Mouse (Mus musculus): ENCODE results near the gene Nfia. TPM values are rescaled to one million over a fixed set of nuclear protein-coding genes. Genes with fewer than 3 reads are reported as not detected.

Gene Nfia
- polyA plus RNA-seq, 1 experiment from 2014 or later = 54.3 TPM

DNA sequence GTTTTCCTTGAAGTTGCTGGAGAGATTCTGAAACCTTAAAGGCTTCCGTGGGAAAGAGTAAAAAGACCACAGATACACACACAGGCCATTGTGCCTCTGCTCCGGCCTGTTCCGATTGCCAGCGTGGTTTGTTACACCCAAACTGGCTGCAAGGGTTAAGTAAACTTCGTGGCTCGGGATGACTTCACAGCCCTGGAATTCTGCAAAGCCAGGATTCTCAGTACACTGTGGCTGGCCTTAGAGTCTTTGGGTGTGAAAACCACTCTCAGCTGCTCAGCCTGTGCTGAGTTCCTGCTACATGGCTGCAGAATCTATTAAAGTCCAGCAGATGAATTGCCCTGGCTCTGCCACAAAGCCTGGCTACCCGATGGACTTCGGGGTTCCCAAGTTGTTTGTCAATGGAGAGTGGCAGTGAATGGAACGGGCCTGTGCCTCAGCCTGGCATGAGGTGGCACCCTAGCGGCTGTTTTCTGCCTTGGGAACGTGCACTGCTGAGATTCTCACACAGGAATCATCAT, 231.6 kb downstream of the Nfia start:
- Histone ChIP-seq H3K9ac (ENCODE audit: low read length) (peak overlapping the region; percentile 65), H3K4me3 (ENCODE audit: control insufficient read depth in 1 of 2, insufficient read depth in 1 of 2, low read depth in 1 of 2, low read length in 2 of 2) (0 out of 4 replicates have a peak overlapping the region, but pooled peaks of 1 of the 2 experiments have one; percentile 3), H3K27me3 (ENCODE audit: control insufficient read depth, insufficient read depth, low read length) (no peaks in the 10 kb centered on the region), H3K36me3 (ENCODE audit: control insufficient read depth, insufficient read depth, low read length) (peaks cover 13% of the 10 kb centered on the region), H3K4me2 (ENCODE audit: low read length) (peak overlapping the region; percentile 48), H3K4me1 (ENCODE audit: control insufficient read depth in 2 of 2, insufficient read depth in 2 of 2, low read length in 2 of 2) (peaks cover 17 to 52% of the 10 kb centered on the region in 2 experiments), H3K27ac (replicated peaks in 1 of 2; ENCODE audit: control insufficient read depth in 1 of 2, insufficient read depth in 1 of 2, low read depth in 2 of 2, low read length in 2 of 2) (peak overlapping the region; percentile 96), H3K9me3 (ENCODE audit: control insufficient read depth, low read length) (no peaks in the 10 kb centered on the region)
- WGBS = 2% methylated on average over 11 of the region's 11 CpGs
- peak; percentile 80 for ATAC-seq (ENCODE audit: insufficient number of reproducible peaks, insufficient read depth, low FRiP score, low read depth)

DNA sequence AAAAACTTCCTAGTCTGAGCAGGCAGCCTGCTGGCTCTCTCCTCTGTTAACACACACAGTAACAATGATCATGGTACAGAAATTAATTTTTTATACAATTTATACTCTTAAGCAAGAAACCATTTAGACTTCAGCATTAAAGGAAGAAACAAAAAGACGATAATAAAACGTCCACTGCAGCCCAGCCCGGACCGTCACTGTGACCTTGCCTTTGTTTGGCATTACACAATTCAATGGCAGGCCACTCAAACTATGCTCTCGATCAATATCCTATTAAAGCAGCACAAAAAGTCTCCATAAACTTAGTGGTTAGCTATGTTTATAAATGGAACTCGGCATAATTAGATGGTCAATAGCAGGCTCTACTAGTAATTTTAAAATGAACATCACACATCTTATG, 232.5 kb downstream of the Nfia start:
- Histone ChIP-seq H3K27ac (replicated peaks in 1 of 2; ENCODE audit: control insufficient read depth in 1 of 2, insufficient read depth in 1 of 2, low read depth in 2 of 2, low read length in 2 of 2) (peak overlapping the region; percentile 96), H3K4me2 (ENCODE audit: low read length) (no peak overlapping the region), H3K4me3 (ENCODE audit: control insufficient read depth in 1 of 2, insufficient read depth in 1 of 2, low read depth in 1 of 2, low read length in 2 of 2) (no peak overlapping the region), H3K36me3 (ENCODE audit: control insufficient read depth, insufficient read depth, low read length) (peaks cover 13% of the 10 kb centered on the region), H3K4me1 (ENCODE audit: control insufficient read depth in 2 of 2, insufficient read depth in 2 of 2, low read length in 2 of 2) (peaks cover 19 to 58% of the 10 kb centered on the region in 2 experiments), H3K27me3 (ENCODE audit: control insufficient read depth, insufficient read depth, low read length) (no peaks in the 10 kb centered on the region), H3K9ac (ENCODE audit: low read length) (peak overlapping the region; percentile 65), H3K9me3 (ENCODE audit: control insufficient read depth, low read length) (no peaks in the 10 kb centered on the region)
- ATAC-seq (ENCODE audit: insufficient number of reproducible peaks, insufficient read depth, low FRiP score, low read depth) = no peak
- 85% methylated on average over 6 of the region's 6 CpGs for WGBS

DNA sequence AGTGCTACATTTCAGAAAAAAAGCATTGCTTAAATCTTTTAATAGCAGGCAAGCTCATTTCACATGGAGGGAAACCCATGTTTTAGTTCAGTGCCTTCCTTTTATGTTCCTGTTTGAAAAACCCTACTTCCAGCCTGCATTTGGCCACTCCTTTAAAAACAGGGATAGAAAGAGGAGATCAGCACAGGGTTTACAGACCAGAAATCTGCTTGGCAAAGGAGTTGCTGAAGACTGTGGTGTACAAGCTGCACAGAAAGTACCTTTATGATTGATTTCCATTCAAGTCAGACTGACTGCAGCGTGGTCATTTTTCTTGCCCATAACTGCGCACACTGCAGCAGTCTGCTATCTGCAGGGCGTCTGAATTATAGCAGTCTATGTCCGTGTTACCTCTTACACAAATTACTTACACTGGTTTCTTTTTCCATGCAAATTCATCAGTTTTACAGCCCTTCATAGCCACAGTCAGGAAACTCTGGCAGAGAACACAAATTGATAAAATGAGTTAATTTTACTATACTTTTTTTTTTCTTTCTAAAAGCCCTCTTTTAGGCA, 236.4 kb downstream of the Nfia start:
- Histone ChIP-seq H3K4me3 (ENCODE audit: control insufficient read depth in 1 of 2, insufficient read depth in 1 of 2, low read depth in 1 of 2, low read length in 2 of 2) (no peak overlapping the region), H3K9me3 (ENCODE audit: control insufficient read depth, low read length) (no peaks in the 10 kb centered on the region), H3K27ac (replicated peaks in 1 of 2; ENCODE audit: control insufficient read depth in 1 of 2, insufficient read depth in 1 of 2, low read depth in 2 of 2, low read length in 2 of 2) (peak overlapping the region; percentile 24 to 62), H3K36me3 (ENCODE audit: control insufficient read depth, insufficient read depth, low read length) (peaks cover 11% of the 10 kb centered on the region), H3K4me1 (ENCODE audit: control insufficient read depth in 2 of 2, insufficient read depth in 2 of 2, low read length in 2 of 2) (peaks cover 6 to 30% of the 10 kb centered on the region in 2 experiments), H3K9ac (ENCODE audit: low read length) (peak overlapping the region; percentile 10), H3K27me3 (ENCODE audit: control insufficient read depth, insufficient read depth, low read length) (no peaks in the 10 kb centered on the region), H3K4me2 (ENCODE audit: low read length) (no peak overlapping the region)
- ATAC-seq (ENCODE audit: insufficient number of reproducible peaks, insufficient read depth, low FRiP score, low read depth) = no peak
- WGBS = 73% methylated on average over 4 of the region's 4 CpGs

DNA sequence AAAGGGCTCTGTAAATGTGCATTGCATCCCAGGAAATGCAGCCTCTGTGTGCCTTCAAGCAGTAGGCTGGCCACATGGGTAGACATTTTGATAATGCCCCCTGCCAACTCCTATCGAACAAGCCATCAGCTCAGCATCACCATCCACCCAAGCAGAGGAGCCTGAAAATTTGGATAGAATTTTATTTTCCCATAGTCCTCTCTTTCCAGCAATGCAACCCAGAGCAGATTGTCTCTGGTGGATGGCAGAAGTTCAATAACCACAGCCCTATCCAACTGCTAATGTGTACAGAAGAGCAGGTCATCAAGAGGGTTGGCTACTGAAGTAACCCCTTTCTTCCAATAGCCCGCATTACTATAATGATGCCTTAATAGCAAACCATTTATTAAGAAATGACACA, 237.4 kb downstream of the Nfia start:
- Histone ChIP-seq H3K4me3 (ENCODE audit: control insufficient read depth in 1 of 2, insufficient read depth in 1 of 2, low read depth in 1 of 2, low read length in 2 of 2) (no peak overlapping the region), H3K27ac (replicated peaks in 1 of 2; ENCODE audit: control insufficient read depth in 1 of 2, insufficient read depth in 1 of 2, low read depth in 2 of 2, low read length in 2 of 2) (peak overlapping the region in 1 of 2 experiments; percentile 50; a peak in 1 of 4 replicates), H3K36me3 (ENCODE audit: control insufficient read depth, insufficient read depth, low read length) (peaks cover 22% of the 10 kb centered on the region), H3K27me3 (ENCODE audit: control insufficient read depth, insufficient read depth, low read length) (no peaks in the 10 kb centered on the region), H3K4me2 (ENCODE audit: low read length) (no peak overlapping the region), H3K9me3 (ENCODE audit: control insufficient read depth, low read length) (no peaks in the 10 kb centered on the region), H3K9ac (ENCODE audit: low read length) (no peak overlapping the region), H3K4me1 (ENCODE audit: control insufficient read depth in 2 of 2, insufficient read depth in 2 of 2, low read length in 2 of 2) (peaks cover 2 to 19% of the 10 kb centered on the region in 2 experiments; a peak in 3 of 4 replicates)
- 88% methylated on average over 2 of the region's 2 CpGs for WGBS
- ATAC-seq (ENCODE audit: insufficient number of reproducible peaks, insufficient read depth, low FRiP score, low read depth) = no peak

DNA sequence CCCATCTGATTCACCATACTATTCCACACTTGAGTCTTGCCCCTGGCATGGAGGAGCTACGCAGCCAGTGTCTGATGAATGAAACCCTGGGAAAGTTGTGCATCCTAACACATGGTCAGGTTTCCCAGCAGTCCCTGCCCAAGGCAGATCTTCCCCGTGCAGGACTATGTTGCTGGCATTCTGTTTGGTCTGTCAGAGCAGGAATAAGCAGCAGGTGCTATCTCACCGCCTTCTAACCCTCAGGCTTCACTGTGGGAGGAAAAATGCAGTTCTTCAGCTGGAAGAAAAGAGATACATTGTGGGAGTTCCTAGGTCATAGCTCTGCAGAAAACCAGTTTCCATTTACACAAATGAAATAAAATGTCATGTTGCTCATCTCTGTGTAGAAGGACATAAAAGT, 247.3 kb downstream of the Nfia start:
- Histone ChIP-seq H3K4me1 (ENCODE audit: control insufficient read depth in 2 of 2, insufficient read depth in 2 of 2, low read length in 2 of 2) (no peaks in the 10 kb centered on the region), H3K9ac (ENCODE audit: low read length) (no peak overlapping the region), H3K4me3 (ENCODE audit: control insufficient read depth in 1 of 2, insufficient read depth in 1 of 2, low read depth in 1 of 2, low read length in 2 of 2) (no peak overlapping the region), H3K9me3 (ENCODE audit: control insufficient read depth, low read length) (no peaks in the 10 kb centered on the region), H3K27ac (replicated peaks in 1 of 2; ENCODE audit: control insufficient read depth in 1 of 2, insufficient read depth in 1 of 2, low read depth in 2 of 2, low read length in 2 of 2) (no peak overlapping the region), H3K27me3 (ENCODE audit: control insufficient read depth, insufficient read depth, low read length) (no peaks in the 10 kb centered on the region), H3K36me3 (ENCODE audit: control insufficient read depth, insufficient read depth, low read length) (peaks cover 73% of the 10 kb centered on the region), H3K4me2 (ENCODE audit: low read length) (no peak overlapping the region)
- 76% methylated on average over 3 of the region's 3 CpGs for WGBS
- ATAC-seq (ENCODE audit: insufficient number of reproducible peaks, insufficient read depth, low FRiP score, low read depth) = no peak

DNA sequence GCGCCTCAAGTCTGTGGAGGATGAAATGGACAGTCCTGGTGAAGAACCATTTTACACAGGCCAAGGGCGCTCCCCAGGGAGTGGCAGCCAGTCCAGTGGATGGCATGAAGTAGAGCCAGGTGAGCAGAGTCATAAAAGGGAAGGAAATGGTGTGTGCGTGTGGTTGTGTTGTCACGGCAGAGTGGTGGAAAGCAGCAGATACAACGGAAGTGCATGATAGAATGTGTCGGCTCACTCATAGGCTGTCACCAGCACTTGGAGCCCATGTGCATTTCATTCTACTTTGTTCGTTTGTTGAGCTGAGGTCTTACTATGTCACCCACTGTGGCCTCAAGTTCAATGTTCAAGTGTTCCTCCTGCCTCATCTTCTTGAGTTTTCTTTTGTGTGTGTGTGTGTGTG, 248.3 kb downstream of the Nfia start:
- H3K4me2 ChIP-seq (ENCODE audit: low read length) = no peak overlapping the region
- no peaks in the 10 kb centered on the region for H3K27me3 ChIP-seq (ENCODE audit: control insufficient read depth, insufficient read depth, low read length)
- WGBS = 86% methylated on average over 7 of the region's 7 CpGs
- H3K36me3 ChIP-seq (ENCODE audit: control insufficient read depth, insufficient read depth, low read length) = peaks cover 63% of the 10 kb centered on the region
- H3K9me3 ChIP-seq (ENCODE audit: control insufficient read depth, low read length) = no peaks in the 10 kb centered on the region
- H3K27ac ChIP-seq (replicated peaks in 1 of 2; ENCODE audit: control insufficient read depth in 1 of 2, insufficient read depth in 1 of 2, low read depth in 2 of 2, low read length in 2 of 2) = no peak overlapping the region
- peaks cover 0 to under 1% of the 10 kb centered on the region in 2 experiments; a peak in 1 of 4 replicates for H3K4me1 ChIP-seq (ENCODE audit: control insufficient read depth in 2 of 2, insufficient read depth in 2 of 2, low read length in 2 of 2)
- no peak overlapping the region for H3K9ac ChIP-seq (ENCODE audit: low read length)
- H3K4me3 ChIP-seq (ENCODE audit: control insufficient read depth in 1 of 2, insufficient read depth in 1 of 2, low read depth in 1 of 2, low read length in 2 of 2) = no peak overlapping the region
- ATAC-seq (ENCODE audit: insufficient number of reproducible peaks, insufficient read depth, low FRiP score, low read depth) = no peak

DNA sequence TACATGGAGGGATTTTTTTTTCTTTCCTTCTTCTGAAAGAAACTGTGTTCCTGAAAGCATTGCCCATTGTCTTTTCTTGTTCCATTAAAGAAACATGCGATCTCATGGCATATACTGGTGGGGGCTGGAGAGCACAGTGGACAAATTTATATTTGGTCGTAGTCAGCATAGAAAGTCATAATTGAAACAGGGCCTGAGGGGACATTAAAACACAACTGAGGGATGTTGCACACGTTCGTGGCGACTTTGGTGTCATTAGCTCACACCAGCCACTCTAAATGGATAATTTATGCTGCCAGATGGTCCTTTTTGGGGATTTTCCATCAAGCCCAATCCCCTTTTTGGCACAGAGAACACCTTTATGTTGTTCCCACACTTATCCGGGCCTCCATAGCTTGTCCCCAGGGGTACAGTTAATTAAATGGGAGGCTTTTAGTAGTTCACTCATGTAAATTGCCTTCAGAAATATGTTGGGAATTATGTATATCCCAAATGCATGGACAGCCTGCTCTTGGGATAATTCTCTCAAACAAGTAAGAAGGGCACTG, 250.8 kb downstream of the Nfia start:
- H3K36me3 ChIP-seq (ENCODE audit: control insufficient read depth, insufficient read depth, low read length) = peaks cover 41% of the 10 kb centered on the region

More for the DNA sequence above, 250.8 kb downstream of the Nfia start:
- Histone ChIP-seq H3K4me2 (ENCODE audit: low read length) (no peak overlapping the region), H3K9me3 (ENCODE audit: control insufficient read depth, low read length) (no peaks in the 10 kb centered on the region), H3K4me1 (ENCODE audit: control insufficient read depth in 2 of 2, insufficient read depth in 2 of 2, low read length in 2 of 2) (peaks cover 0 to 4% of the 10 kb centered on the region in 2 experiments; a peak in 1 of 4 replicates), H3K27ac (replicated peaks in 1 of 2; ENCODE audit: control insufficient read depth in 1 of 2, insufficient read depth in 1 of 2, low read depth in 2 of 2, low read length in 2 of 2) (no peak overlapping the region), H3K9ac (ENCODE audit: low read length) (no peak overlapping the region), H3K4me3 (ENCODE audit: control insufficient read depth in 1 of 2, insufficient read depth in 1 of 2, low read depth in 1 of 2, low read length in 2 of 2) (no peak overlapping the region), H3K27me3 (ENCODE audit: control insufficient read depth, insufficient read depth, low read length) (no peaks in the 10 kb centered on the region)
- ATAC-seq (ENCODE audit: insufficient number of reproducible peaks, insufficient read depth, low FRiP score, low read depth) = no peak
- 90% methylated on average over 6 of the region's 6 CpGs for WGBS

Data from heart, embryonic 14.5 days (tissue).